Mouse (Mus musculus): Measurements from ENCODE around the gene Rasgrf2.

DNA sequence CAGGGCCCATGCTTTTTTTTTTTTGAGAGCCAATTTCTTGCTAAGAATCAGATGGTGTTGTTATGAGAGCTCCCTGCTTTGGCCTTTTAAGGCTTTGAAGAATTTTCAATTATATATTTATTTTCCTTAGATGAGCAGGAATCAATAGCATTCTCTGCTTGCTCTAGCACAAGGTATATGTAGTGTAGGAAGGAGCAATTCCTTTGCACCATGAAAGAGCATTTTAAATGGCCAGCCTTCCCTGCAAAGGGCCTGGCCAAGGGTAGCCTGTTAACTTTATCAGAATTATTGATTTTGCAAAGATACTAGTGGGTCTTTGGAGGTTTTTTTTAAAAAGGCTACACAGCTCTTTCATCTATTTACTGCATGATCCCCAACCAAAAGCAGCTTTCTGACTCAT lies 146.4 kb downstream of the Rasgrf2 start:
- no peak for TF ChIP-seq GATA1 (IDR thresholded peaks at IDR 0.05; ENCODE audit: low read length)
- TF ChIP-seq TAL1 (IDR thresholded peaks at IDR 0.05; ENCODE audit: low read length), result no peak
